Mouse (Mus musculus): ENCODE measurements around the gene Wsb1.

- TF ChIP-seq CTCF (IDR thresholded peaks at IDR 0.05; ENCODE audit: control insufficient read depth, insufficient read depth, low read length) (no peak), POLR2A (IDR thresholded peaks at IDR 0.05; ENCODE audit: borderline replicate concordance, control insufficient read depth, low read depth, low read length) (no peak)
Observed at GRCm38 (mm10) chr11:79222661-79223060, 31.8 kb downstream of the Wsb1 start.

All from bone marrow, adult 2 months (tissue).